Mouse (Mus musculus): ENCODE measurements around the gene Nkx2-5.

Nkx2-5 gene

DNA sequence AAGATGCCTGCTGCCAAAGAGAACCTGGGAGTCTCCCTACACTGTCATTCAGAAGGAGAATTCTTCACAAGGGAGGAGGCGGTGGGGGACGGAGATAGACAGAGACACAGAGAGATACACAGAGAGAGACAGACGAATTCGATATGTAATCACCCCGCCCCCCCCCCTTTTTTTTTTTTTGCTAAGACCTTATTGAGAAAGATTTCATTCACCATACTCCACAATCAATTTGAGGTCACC lies at the start of gene Nkx2-5:
TSS of gene Nkx2-5 (minus strand) at position 101 of the 240 bp plus-strand sequence.
- no peak for ATAC-seq (ENCODE audit: low TSS enrichment)

DNA sequence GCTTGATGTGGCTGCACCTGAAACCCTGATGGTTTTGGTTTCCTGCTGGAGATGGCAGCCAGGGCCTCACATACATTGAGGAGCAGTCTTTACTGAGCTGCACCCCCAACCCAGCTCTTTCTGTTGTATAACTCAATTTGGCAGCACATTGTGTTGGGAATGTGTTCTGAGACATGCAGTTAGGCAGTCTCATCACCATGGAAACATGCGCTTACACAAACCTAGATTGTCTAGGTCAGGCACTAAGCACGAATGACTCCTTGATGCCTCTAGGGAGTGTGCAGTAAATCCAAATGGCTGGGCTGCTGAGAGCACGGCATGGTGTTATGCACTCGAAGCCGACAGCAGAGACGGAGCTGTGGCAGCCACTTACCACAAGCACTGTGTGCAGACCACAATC lies 49.5 kb upstream of the Nkx2-5 start:
- ATAC-seq (ENCODE audit: low TSS enrichment) = peak; percentile 67

DNA sequence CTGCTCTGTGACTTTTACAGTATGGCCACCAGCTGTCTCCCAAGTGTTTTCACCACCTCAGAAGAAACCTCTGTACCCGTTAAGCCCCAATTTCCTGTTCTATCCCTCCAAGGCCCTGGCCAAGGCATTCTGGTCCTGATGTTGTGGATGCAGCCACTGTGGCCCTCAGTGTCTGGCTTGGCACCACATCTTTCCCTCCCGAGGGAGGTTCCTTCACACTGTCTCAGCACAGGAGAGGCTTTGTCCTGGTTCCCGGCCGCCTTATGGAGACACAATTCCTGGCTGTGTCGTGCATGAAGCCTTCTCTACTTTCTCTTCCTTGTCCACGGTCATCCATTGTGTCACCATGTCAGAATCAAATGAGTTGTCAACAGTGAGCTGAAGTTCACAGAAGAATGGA lies 48.7 kb upstream of the Nkx2-5 start:
- no peak for ATAC-seq (ENCODE audit: low TSS enrichment)

DNA sequence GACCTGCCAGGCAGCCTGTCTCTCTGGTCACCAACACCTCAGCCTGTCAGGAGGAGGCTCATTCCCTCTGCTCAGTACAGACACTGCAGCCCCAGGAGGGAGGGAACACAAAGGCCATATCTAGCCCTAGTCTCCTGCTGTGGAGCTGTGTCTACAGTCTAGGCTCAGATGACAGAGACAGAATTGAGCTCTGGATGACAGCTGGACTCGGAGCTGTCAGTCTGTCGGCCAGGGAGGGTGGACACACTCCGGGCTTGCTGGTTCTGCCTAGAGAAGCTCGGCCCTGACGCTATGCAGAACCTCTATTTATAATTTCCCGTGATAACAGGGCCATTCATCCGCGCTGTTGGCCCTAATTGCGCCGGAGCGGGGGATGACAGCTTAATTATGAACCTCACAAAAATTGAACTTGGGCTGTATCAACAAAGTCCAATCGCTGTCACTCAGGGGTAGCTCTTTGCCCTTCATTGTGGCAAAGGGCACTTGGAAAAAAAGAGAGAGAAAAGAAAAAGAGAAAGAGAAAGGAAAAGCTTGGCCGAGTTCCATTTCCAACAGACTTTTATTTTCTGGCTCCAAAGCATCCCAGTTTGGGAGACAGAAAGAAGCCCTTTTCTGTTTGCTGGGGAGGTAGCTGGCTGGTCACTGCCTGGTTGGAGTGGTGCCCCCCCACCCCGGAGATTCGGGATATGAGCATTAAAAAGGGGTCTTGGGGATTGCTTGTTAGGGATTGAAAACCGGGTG lies 48.0 kb upstream of the Nkx2-5 start:
- ATAC-seq (ENCODE audit: low TSS enrichment) = peak; percentile 31; the same call in 1 of the 2 replicates

GRCm38 (mm10) chr17:26887926-26888325 lies 43.1 kb upstream of the Nkx2-5 start:
- ATAC-seq (ENCODE audit: low TSS enrichment) = no peak

GRCm38 (mm10) chr17:26886047-26886749 lies 41.4 kb upstream of the Nkx2-5 start:
- ATAC-seq (ENCODE audit: low TSS enrichment) = peak; percentile 88

GRCm38 (mm10) chr17:26884995-26885926 lies 40.5 kb upstream of the Nkx2-5 start:
- ATAC-seq (ENCODE audit: low TSS enrichment) = peak; percentile 70; the same call in 1 of the 2 replicates

DNA sequence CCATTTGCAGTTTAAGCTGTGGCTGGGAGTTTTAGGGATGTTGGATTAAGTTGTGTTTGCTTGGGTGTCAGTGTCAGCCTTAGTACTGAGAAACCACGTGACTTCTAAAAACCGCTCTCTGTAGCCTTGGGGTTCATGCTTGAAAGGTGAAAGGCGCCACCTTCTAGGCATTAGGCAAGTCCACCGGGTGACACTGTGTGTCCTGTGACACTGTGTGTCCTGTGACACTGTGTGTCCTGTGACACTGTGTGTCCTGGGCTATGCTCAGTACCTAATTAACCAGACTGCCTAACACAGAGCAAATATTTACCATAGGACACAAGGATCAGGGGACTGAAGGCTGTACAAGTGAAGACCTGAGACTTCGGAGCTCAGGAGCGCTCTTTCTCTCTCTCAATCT lies 38.8 kb upstream of the Nkx2-5 start:
- no peak for ATAC-seq (ENCODE audit: low TSS enrichment)

DNA sequence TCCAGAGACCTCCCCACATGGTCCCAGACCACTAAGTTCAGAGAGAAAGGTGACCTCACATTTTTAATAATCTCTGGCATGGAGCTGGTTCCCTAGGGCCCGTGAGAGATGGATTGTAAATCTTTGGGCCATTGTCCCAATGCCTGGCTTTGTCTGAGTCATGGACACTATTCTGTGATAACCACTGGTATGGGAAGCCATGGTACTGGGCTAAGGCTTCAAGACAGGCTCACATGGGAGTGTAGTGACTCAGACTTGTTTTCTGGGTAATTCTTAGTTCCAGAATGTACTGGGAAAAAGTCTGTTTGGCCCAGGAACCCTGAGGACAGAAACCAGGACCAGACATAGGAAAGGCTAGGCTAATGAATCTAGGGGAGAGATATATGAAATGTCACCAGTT lies 37.9 kb upstream of the Nkx2-5 start:
- no peak for ATAC-seq (ENCODE audit: low TSS enrichment)

- no peak for ATAC-seq (ENCODE audit: low TSS enrichment)
These were observed 34.4 kb upstream of the Nkx2-5 start for GRCm38 (mm10) chr17:26879235-26879634.

DNA sequence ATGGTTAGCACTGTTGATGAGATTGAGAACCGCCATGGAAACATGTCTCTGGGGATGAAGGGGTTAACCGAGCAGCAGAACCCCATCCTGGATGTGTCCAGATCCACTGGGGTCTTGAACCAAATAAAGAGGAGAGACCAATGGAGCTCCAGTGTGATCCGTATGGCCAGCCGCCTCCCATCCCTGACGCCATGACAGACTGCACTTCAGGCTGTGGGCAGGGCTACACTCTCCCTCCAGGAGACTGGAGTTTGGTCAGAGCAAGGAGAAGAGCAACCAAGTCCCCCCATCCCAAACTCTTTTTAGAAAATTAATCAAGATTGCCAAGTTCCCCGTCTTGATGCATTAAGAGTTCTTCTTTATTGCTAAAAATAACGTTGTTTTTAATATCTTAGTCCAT lies 33.1 kb upstream of the Nkx2-5 start:
- no peak for ATAC-seq (ENCODE audit: low TSS enrichment)

GRCm38 (mm10) chr17:26874542-26874941 lies 29.7 kb upstream of the Nkx2-5 start:
- ATAC-seq (ENCODE audit: low TSS enrichment) = no peak

GRCm38 (mm10) chr17:26873502-26873901 lies 28.7 kb upstream of the Nkx2-5 start:
- ATAC-seq (ENCODE audit: low TSS enrichment) = no peak

DNA sequence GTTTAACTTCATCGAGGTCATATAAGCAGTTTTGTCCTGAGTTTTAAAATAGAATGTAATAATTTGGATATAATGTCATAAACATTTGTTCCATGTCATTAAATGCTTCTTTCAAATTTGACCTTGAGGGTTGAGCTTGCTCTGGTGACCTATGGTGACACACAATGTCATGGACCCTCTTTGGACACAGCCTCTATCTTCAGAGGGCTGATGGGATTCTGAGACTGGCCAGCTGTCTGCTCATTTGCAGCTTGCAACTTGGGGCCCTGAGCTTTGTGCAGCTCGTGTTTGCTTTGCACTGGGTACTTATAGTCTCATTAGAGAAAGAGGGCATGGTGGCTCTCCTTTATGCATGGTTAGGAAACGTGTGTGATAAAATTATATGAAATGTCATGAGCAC lies 28.1 kb upstream of the Nkx2-5 start:
- ATAC-seq (ENCODE audit: low TSS enrichment) = no peak

DNA sequence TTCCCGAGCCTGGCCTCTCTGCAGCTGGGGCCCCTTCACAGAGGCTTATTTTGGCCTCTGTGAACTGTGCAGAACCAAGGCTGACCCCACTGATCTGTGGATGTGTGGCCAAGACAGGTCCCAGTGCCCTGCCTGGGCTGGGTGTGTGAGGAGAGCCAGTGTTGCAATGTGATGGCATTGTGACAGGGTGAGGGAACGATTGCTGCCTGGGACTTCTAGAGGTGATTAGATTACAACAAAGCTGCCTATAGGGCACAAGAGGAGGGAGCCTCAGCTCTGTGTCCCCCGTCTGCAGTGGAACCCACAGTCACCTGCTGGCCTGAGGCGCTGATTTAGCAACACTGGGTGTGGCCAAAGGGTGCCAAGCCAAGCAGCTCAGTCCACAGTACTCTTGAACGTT lies 23.9 kb upstream of the Nkx2-5 start:
- no peak for ATAC-seq (ENCODE audit: low TSS enrichment)

- no peak for ATAC-seq (ENCODE audit: low TSS enrichment)
These were observed 20.3 kb upstream of the Nkx2-5 start for GRCm38 (mm10) chr17:26865156-26865555.

GRCm38 (mm10) chr17:26864343-26864742 lies 19.5 kb upstream of the Nkx2-5 start:
- no peak for ATAC-seq (ENCODE audit: low TSS enrichment)

GRCm38 (mm10) chr17:26861793-26862192 lies 17.0 kb upstream of the Nkx2-5 start:
- no peak for ATAC-seq (ENCODE audit: low TSS enrichment)

DNA sequence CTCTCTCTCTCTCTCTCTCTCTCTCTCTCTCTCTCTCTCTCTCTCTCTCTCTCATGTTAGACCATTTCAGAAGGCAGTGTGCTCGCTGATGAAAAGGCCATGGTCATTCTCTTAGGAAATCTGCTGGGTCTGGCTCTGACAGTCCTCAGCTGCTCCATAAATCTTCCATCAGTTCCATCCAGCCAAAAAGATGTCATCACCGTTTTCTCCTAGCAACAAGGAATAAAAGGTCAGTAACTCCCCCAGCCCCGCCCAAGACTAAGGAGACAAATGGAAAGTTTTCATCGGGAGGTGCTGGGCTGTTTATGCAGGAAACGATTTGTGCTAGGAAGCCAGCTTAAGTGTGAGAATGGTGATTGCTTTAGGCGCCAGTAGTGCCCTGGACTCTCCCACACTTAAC lies 16.6 kb upstream of the Nkx2-5 start:
- ATAC-seq (ENCODE audit: low TSS enrichment) = no peak

- no peak for ATAC-seq (ENCODE audit: low TSS enrichment)
These were observed 16.1 kb upstream of the Nkx2-5 start for GRCm38 (mm10) chr17:26860906-26861305.

DNA sequence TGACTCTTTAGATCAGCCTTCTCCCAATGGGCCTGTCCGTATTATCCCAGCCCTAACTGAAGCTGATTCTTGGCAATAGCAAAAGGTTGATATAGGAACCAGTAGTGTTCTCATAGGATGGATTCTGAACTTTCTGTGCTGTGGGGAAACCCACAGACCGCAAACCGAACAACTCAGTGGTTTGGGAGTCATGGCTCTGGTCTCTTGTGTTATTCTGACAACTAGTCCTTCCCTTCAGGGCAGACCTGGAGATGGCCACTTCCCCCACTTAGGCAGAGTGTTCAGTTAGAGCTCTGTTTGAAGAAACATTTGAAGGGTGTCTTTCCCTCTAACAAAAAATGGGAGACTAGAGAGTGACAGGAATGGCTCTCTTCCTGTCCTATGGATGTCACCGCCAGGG lies 7.5 kb upstream of the Nkx2-5 start:
- ATAC-seq (ENCODE audit: low TSS enrichment) = no peak

- ATAC-seq (ENCODE audit: low TSS enrichment) = no peak
These were observed 6.3 kb upstream of the Nkx2-5 start for GRCm38 (mm10) chr17:26851136-26851460.
